Mouse (Mus musculus): ENCODE measurements around the gene Smc3.

GRCm38 (mm10) chr19:53648802-53649236, 48.6 kb downstream of the Smc3 start:
- TF ChIP-seq CTCF (IDR thresholded peaks at IDR 0.05; ENCODE audit: low read depth), result peak; percentile 96
- TF ChIP-seq EP300 (IDR thresholded peaks at IDR 0.05; ENCODE audit: low read depth), result no peak
